Mouse (Mus musculus): ENCODE results near the gene Qpctl.

GRCm38 (mm10) chr7:19175708-19176515, 26.8 kb upstream of the Qpctl start, which contains the start of gene Eml2:
- TF ChIP-seq POLR2A (IDR thresholded peaks at IDR 0.05; ENCODE audit: control insufficient read depth in 1 of 2, insufficient read depth in 1 of 2, low read depth in 1 of 2, low read length in 2 of 2, poor library complexity in 1 of 2), result no peak
- no peak for TF ChIP-seq MAX (IDR thresholded peaks at IDR 0.05; ENCODE audit: low read length)
- no peak for TF ChIP-seq CTCF (IDR thresholded peaks at IDR 0.05 in 2 of 3, conservative IDR thresholded peaks at IDR 0.05 in 1 of 3; ENCODE audit: control insufficient read depth in 1 of 3, insufficient read depth in 1 of 3, low read depth in 2 of 3, low read length in 3 of 3, poor library complexity in 1 of 3, severe bottlenecking in 1 of 3)
- TF ChIP-seq EP300 (IDR thresholded peaks at IDR 0.05; ENCODE audit: low read depth in 1 of 2, low read length in 2 of 2), result no peak
- TF ChIP-seq E2F4 (IDR thresholded peaks at IDR 0.05; ENCODE audit: borderline replicate concordance, low read depth, low read length), result no peak
- TF ChIP-seq MAFK (IDR thresholded peaks at IDR 0.05; ENCODE audit: borderline replicate concordance, low read depth, low read length), result no peak
- no peak for TF ChIP-seq ZNF384 (IDR thresholded peaks at IDR 0.05; ENCODE audit: low read depth, low read length)
- no peak for TF ChIP-seq GATA1 (IDR thresholded peaks at IDR 0.05; ENCODE audit: low read depth, low read length)
- TF ChIP-seq CHD1 (IDR thresholded peaks at IDR 0.05; ENCODE audit: low read depth, low read length), result no peak
- TF ChIP-seq TCF12 (IDR thresholded peaks at IDR 0.05; ENCODE audit: low read depth, low read length), result no peak
- TF ChIP-seq ZC3H11A (IDR thresholded peaks at IDR 0.05; ENCODE audit: low read depth, low read length), result no peak
